Mouse (Mus musculus) embryonic fibroblast, embryonic 13.5 days (primary cell): ENCODE results near the gene Slc8a1.

Experiments used
- CTCF ChIP-seq: IDR thresholded peaks from 2 replicates; pipeline ENCODE4 v1.5.1; 2011; ENCODE audit warnings: mild to moderate bottlenecking, control low read depth, low read length, moderate library complexity, borderline replicate concordance; ENCODE audit not compliant: insufficient read depth
- POLR2A ChIP-seq: IDR thresholded peaks from 2 replicates; pipeline ENCODE4 v1.6.1; 2011; ENCODE audit warnings: low read depth, mild to moderate bottlenecking, control low read depth, low read length, moderate library complexity

DNA sequence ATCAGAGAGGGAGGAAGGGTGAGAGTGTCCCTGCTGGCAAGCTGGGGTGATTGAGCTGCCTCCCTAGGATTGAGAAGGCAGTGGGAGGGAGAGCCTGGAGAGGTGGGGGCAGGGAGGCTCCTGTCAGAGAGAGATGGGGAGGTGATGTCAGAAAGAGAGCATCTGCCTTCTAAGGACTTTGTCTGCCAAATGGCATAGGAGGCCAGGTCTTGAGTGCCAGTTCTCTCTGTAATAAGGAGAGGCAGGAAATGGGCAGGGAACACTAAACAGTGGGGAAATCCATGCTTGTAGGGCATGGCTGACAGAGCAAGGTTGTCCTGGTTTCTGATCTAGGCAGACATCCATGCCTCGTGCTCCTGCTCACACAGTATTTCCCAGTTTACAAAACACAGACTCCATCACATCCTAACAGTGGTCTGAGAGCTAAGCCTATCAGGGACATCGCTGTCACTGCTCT is 117.0 kb downstream of the Slc8a1 start:
- TF ChIP-seq POLR2A (no peak), CTCF (no peak)
